Mouse (Mus musculus) T-cell, adult 2 months (primary cell): ENCODE data around the gene Lrba.

ENCODE experiments used
- DNase-seq: peaks from one replicate; pipeline ENCODE4 v3.0.0; 2022; ENCODE audit warnings: low spot score

Lrba gene

GRCm38 (mm10) chr3:86689305-86689704 is 464.8 kb downstream of the Lrba start:
- no peak for DNase-seq

DNA sequence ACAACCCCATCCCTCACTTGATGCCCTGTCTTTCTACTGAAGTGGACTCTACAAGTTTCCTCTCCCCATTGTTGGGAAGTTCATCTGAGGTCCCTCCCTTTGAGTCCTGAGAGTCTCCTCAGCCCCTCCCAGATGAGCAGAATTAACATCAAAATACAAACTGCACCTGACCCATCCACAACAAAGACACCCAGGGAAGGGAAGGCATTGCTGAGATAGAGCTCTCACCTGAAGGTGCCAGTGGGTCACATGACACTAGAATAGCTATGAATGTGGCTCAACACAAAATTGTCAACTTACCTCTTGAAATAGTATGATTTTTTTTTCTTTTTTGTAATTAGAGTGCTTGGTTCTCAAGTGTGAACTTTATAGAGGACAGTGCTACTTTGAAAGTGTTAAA is 468.3 kb downstream of the Lrba start:
- no peak for DNase-seq

GRCm38 (mm10) chr3:86693553-86693952 is 469.1 kb downstream of the Lrba start:
- no peak for DNase-seq

DNA sequence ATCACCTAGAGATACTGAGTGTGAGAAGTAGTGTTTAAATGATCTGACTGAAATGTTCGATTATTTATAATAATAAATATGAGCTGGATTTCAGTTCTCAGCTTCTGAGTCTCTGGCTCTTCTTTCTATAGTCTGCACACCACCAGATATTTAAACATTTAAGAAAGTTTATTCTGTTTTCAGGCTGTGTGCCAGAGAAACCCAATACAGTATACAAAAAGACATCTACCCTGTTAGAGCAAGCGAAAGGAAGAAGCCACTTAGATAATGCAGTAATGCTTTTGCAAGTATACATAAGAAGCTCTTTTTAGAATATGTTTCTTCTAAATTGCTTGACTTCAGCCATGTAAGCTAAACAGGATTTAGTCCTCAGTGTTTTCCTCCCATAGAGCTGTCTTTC is 474.5 kb downstream of the Lrba start:
- DNase-seq = no peak

DNA sequence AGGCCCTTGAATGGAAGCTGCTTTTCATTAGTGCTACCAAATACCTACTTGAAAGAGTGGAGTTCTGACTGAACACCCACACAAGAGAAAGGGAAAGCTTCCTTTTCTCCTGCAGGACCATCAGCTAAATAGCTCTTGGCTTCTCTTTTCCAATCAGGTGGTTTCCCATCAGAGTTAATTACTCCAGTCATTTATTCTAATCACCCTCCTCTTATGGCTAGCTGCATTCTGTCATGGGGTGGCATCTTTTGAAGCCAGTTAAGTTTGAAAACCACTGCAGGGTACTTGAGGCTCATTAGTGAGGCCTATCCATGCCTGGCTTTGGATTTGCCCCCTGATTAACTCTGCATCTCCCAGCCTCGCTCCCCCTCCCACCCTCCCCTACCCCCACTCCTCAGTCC is 476.7 kb downstream of the Lrba start:
- DNase-seq = no peak

DNA sequence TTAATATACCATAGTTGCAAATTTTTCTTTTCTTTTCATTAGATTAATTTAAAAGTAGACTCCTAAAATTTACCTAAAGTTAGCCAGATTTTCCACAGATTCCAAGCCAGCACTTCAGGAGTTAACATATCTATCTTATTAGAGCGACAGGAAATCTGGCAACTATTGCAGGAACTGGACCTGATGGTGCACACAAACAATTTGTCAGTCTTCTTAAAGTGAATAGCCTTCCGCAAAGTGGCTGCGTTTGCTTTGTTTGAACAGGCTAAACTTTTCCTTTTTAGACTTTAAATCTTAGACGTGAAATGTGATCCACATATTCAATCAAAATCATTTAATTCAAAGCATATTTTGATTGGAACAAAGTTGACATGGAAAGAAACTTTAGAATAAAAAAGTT is 485.0 kb downstream of the Lrba start:
- no peak for DNase-seq

GRCm38 (mm10) chr3:86711530-86711929 is 487.1 kb downstream of the Lrba start:
- DNase-seq = no peak

DNA sequence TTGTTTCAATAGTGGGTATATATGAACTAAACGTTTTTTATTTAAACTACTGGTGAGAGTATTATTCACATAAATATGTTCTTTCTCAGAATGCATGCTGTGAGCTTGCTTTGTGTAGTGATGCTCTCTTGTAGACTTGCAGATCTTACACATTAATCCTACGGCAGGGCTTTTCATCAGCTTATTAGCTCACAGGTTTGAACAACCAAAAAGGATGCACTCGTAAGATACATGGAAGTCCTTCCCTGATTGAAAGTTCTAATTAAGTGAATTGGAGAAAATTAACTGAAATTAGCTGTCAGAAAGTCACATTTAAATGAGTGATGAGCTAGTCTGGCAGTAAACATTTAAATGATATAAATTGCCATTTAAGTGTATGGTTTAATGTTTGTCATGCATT is 488.3 kb downstream of the Lrba start:
- DNase-seq = no peak

GRCm38 (mm10) chr3:86714446-86714845 is 490.0 kb downstream of the Lrba start:
- no peak for DNase-seq

DNA sequence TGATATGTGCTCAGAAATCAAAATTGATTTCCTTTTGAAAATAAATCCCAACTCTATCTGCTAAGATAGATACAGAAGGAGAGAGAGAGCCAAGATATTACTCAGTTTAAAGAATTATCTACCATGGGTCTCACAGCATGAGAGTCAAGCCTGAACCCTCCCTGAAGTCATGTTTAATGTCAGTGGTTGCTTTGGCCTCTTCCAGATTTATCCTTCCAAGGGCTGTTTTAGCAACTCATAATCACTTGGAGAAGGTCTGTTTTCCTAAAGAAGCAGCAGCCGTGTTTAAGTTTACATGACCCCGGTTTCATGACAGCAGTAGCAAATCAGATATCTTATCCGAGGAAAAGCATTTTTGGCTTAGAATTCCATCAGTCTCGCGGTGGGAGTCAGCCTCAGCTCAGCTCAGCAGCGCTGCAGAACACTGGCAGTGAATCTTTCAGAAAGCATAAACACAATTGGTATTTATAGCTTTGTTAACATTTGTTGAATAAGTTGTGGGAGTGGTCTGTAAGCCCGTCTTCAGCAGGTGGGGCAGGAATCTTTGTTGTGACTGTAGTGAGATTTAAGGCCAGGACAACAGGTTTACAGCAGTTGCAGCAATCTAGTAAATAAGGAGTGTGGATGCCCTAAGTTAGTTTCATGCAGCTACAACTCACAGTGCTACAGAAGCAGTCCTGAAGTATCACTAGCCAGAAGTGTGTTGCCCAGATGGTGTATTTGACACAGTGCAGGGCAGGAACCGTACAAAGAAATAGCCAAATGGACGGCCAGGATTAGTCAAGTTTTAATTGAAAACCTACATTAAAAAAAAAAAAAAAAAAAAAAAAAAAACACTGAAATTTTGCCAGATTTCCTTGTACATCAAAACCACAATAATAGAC is 499.2 kb downstream of the Lrba start:
- DNase-seq = no peak

GRCm38 (mm10) chr3:86725113-86725512 is 500.6 kb downstream of the Lrba start:
- no peak for DNase-seq

- no peak for DNase-seq
These were observed 514.4 kb downstream of the Lrba start for GRCm38 (mm10) chr3:86738831-86739230.

DNA sequence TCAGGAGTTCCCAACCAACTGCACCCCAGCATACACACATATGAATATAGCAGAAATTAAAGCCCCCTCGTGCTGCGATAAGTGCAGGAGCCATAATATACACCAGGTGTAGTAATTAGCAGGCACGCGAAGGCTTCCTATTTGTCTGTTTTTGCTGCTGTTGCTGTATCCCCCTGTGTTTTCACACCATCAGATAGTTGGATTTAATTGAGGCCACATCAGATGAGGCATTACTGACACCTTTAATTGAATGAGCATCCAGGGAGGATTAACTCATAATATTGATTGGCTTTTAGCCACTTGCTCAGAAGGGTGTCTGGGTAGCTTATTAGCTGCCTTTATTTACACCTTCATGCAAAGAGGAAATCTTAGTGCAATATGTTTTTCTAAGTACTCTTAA is 515.3 kb downstream of the Lrba start:
- DNase-seq = no peak

DNA sequence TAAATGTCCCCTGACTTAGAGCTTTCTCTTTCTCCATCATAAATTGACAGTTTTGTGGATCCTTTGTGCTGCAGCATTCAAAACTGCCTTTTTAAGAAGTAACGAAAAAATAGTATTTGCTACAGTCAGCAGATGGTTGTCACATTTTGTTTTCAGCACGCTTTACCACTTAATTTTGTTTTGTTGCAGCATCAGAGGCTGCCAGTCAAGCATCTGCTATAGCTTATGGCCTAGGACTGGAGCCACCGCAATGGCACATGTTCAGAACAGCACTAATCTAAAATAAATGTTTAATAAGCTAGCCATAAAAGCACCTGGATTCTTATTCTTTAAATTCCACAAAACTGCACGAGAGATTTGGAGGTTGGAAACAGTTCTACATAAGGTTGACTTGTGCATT is 520.9 kb downstream of the Lrba start:
- no peak for DNase-seq

- DNase-seq = no peak
These were observed 521.5 kb downstream of the Lrba start for GRCm38 (mm10) chr3:86745769-86746512.

DNA sequence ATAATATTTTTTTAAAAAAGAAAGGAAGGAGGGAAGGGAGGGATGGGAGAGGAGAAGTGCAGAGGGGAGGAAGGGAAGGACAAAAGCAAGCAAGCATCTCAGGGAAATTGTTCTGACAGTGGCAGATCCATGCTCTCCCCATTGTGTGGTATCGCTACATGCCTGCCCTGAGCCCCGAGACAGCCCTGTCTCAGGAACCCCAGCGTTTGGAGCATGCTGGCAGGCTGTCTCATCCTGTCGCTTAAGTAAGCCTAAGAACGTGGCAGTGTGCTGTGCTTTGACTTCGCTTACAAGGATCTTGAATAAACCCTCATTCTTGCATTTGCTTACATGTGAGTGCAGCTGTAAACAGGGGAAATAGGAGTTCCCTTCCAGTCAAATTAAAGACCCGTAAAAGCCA is 526.2 kb downstream of the Lrba start:
- no peak for DNase-seq

GRCm38 (mm10) chr3:86754178-86754577 is 529.7 kb downstream of the Lrba start:
- DNase-seq = no peak

GRCm38 (mm10) chr3:86754595-86755557 is 530.4 kb downstream of the Lrba start:
- no peak for DNase-seq

- no peak for DNase-seq
These were observed 532.1 kb downstream of the Lrba start for GRCm38 (mm10) chr3:86756548-86756947.

DNA sequence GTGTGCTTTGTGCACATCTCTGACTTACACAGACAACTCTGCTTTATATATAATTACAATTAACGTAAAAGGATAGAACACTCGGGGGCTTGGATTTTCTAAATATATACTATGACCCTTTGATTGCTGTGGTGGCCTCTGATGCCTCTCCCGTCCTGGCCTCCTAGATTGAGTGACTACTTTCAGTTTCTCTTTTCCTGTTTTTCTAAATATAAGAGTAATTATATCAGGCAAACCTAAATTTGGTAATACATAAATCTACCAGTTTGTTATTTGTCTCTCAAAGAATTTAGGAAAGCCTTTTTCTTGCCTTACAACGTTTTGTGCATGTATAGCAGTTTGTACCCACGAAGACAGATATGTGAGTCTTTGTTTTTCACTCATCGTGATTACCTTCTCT is 534.2 kb downstream of the Lrba start:
- no peak for DNase-seq

DNA sequence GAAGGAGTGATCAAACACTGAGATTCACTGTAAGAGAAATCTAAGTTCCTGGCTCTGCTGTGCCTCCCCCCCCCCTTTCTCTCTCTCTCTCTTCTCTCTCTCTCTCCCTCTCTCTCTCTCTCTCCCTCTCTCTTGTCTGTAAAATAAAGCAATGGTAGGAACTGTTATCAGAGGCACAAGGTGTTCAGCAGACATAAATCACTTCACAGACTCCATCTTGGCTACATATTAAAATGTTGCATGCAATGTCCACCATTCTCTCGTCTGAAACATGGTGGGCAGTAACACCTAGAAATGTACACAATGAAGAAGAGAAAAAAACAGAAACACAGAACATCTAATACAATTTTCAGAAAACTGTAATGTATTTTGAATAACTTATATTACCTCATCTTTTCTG is 534.9 kb downstream of the Lrba start:
- DNase-seq = no peak

GRCm38 (mm10) chr3:86759834-86760233 is 535.4 kb downstream of the Lrba start:
- DNase-seq = no peak
